Mouse (Mus musculus) kidney, postnatal 0 days (tissue): ENCODE data around the gene Tmbim1. TPM values are rescaled to one million over a fixed set of nuclear protein-coding genes. Genes with fewer than 3 reads are reported as not detected.

ENCODE experiments used
- ATAC-seq: fragments of 200-750 bp; cut with Nextera tagmentation; replicated peaks from 2 replicates; pipeline ENCODE4 v1.8.0; 2017; ENCODE audit warnings: low read depth, moderate number of reproducible peaks, moderate TSS enrichment, moderate library complexity; ENCODE audit not compliant: low FRiP score
- DNase-seq: peaks from one replicate; pipeline ENCODE4 v3.0.0-alpha.2; 2016; ENCODE audit warnings: low spot score
- H3K27ac ChIP-seq: fragments of 300-500 bp; sonication (generic); 2 replicates; pipeline ENCODE4 v1.5.1; 2014; ENCODE audit warnings: mild to moderate bottlenecking
- H3K27me3 ChIP-seq: fragments of 300-500 bp; sonication (generic); 2 replicates; pipeline ENCODE4 v1.6.1; 2014; ENCODE audit warnings: low read length, mixed read lengths; ENCODE audit not compliant: insufficient read depth
- H3K36me3 ChIP-seq: fragments of 300-500 bp; sonication (generic); 2 replicates; pipeline ENCODE4 v1.6.1; 2014; ENCODE audit warnings: low read length, mixed read lengths; ENCODE audit not compliant: insufficient read depth
- H3K4me1 ChIP-seq: fragments of 300-500 bp; sonication (generic); replicated peaks from 2 replicates; pipeline ENCODE4 v1.6.1; 2014; ENCODE audit warnings: antibody characterized with exemption, low read length, mixed read lengths; ENCODE audit not compliant: insufficient read depth
- H3K4me2 ChIP-seq: fragments of 300-500 bp; sonication (generic); 2 replicates; pipeline ENCODE4 v1.6.1; 2014; ENCODE audit warnings: mild to moderate bottlenecking, low read length, moderate library complexity, mixed read lengths
- H3K4me3 ChIP-seq: fragments of 300-500 bp; sonication (generic); replicated peaks from 2 replicates; pipeline ENCODE4 v1.5.1; 2014; ENCODE audit warnings: low read depth, low read length
- H3K9ac ChIP-seq: fragments of 300-500 bp; sonication (generic); 2 replicates; pipeline ENCODE4 v1.6.1; 2014; ENCODE audit warnings: low read depth, low read length
- H3K9me3 ChIP-seq: fragments of 300-500 bp; sonication (generic); replicated peaks from 2 replicates; pipeline ENCODE4 v1.6.1; 2016; ENCODE audit warnings: low read length, inconsistent platforms, mixed read lengths
- CTCF ChIP-seq: IDR thresholded peaks from 2 replicates; pipeline ENCODE4 v1.5.1; 2016; ENCODE audit warnings: antibody characterized with exemption, low read depth, mild to moderate bottlenecking, moderate library complexity
- WGBS: fragments of 180-500 bp; shearing (Covaris S2); extraction: QIAGEN DNeasy Blood & Tissue Kit; methylation state at CpG from one replicate; pipeline ENCODE4 v1.1.7; 2014; 5-methylcytosine and 5-hydroxymethylcytosine counted together
- polyA plus RNA-seq: library from polyadenylated mRNA; unstranded; fragments of >200 nt; fragmentation: Nextera tagmentation; extraction: Ambion mirVana; gene quantifications from 2 replicates; pipeline ENCODE4 v1.2.1, GENCODE M21; 2015

Gene Tmbim1
- polyA plus RNA-seq, 1 experiment from 2014 or later = 27.8 TPM

DNA sequence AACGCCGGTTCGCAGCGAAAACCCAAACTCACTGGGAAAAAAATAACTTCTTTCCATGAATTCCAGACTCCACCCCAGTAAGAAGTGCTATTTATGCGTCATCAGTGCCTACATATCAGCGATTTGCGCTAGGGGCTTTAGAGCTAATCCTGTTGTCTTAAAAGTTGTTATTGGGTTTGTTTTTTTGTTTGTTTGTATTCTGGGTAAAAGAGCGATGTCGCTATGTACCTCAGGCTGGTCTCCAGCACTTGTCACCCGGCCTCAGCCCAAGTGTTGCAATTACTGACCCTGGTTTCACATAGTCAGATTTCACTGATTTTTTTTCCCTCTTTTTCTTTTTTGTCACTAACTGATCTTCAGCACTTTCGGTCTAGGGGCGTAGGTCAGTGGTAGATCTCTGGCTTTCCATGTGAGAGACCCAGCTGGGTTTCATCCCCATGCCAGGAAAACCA is 1.1 kb downstream of the Tmbim1 start:
- DNase-seq (no peak), ATAC-seq (no peak)
- H3K9ac ChIP-seq = peak overlapping the region; percentile 88
- TF ChIP-seq CTCF = no peak
- H3K4me3 ChIP-seq = peak overlapping the region; percentile 68
- H3K27me3 ChIP-seq = no peaks in the 10 kb centered on the region
- no peaks in the 10 kb centered on the region for H3K36me3 ChIP-seq
- peaks cover 21% of the 10 kb centered on the region for H3K4me1 ChIP-seq
- H3K9me3 ChIP-seq = no peaks in the 10 kb centered on the region
- H3K4me2 ChIP-seq = peak overlapping the region; percentile 94
- peak overlapping the region; percentile 92 for H3K27ac ChIP-seq
- WGBS = 5% methylated on average over 12 of the region's 12 CpGs

GRCm38 (mm10) chr1:74303509-74304338 is 1.7 kb downstream of the Tmbim1 start:
- no peaks in the 10 kb centered on the region for H3K36me3 ChIP-seq
- ATAC-seq (peak; percentile 87), DNase-seq (peak; percentile 86)
- no peaks in the 10 kb centered on the region for H3K27me3 ChIP-seq
- 0% methylated on average over 56 of the region's 56 CpGs for WGBS
- peaks cover 25% of the 10 kb centered on the region for H3K4me1 ChIP-seq
- peak overlapping the region; percentile 94 for H3K4me2 ChIP-seq
- H3K9ac ChIP-seq = peak overlapping the region; percentile 88
- no peaks in the 10 kb centered on the region for H3K9me3 ChIP-seq
- H3K27ac ChIP-seq = peak overlapping the region; percentile 92
- peak overlapping the region; percentile 68 for H3K4me3 ChIP-seq
- peak; percentile 30; the same call in 1 of the 2 replicates for TF ChIP-seq CTCF

- Histone ChIP-seq H3K9ac (no peak overlapping the region), H3K27ac (peak overlapping the region; percentile 20; the same call in 1 of the 2 replicates), H3K4me1 (peaks cover 29% of the 10 kb centered on the region), H3K9me3 (no peaks in the 10 kb centered on the region), H3K4me3 (peak overlapping the region; percentile 68; the same call in 1 of the 2 replicates), H3K27me3 (no peaks in the 10 kb centered on the region), H3K4me2 (peak overlapping the region; percentile 94), H3K36me3 (no peaks in the 10 kb centered on the region)
- no peak for ATAC-seq
- DNase-seq = no peak
- TF ChIP-seq CTCF = no peak
- WGBS = 56% methylated on average over 2 of the region's 2 CpGs
Measured at GRCm38 (mm10) chr1:74302835-74303234, 2.6 kb downstream of the Tmbim1 start.

DNA sequence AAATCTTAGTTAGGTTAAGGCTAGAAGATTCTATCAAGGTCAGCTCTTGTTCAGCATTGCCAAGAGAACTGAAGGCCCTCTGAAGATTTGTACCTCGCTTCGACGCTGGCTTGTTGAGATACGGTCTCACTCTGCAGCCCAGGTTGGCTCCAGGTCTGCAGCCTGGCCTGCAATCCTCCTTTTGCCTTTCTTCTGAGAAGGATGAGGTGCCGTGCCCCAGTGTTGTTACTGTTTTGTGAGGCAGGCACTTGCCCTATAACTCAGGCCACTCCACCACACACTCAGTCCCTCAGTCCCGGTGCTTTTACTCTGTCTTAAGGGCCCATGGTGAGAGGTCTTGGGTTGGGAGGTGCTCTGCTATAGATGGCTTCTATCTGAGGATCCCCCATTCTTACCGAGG is 3.2 kb downstream of the Tmbim1 start:
- 67% methylated on average over 7 of the region's 7 CpGs for WGBS
- ATAC-seq (no peak), DNase-seq (no peak)
- TF ChIP-seq CTCF = no peak
- Histone ChIP-seq H3K9ac (no peak overlapping the region), H3K27ac (no peak overlapping the region), H3K4me1 (peaks cover 35% of the 10 kb centered on the region), H3K9me3 (no peaks in the 10 kb centered on the region), H3K4me2 (peak overlapping the region; percentile 94; the same call in 1 of the 2 replicates), H3K4me3 (no peak overlapping the region), H3K27me3 (no peaks in the 10 kb centered on the region), H3K36me3 (no peaks in the 10 kb centered on the region)

GRCm38 (mm10) chr1:74300347-74301110 is 4.9 kb downstream of the Tmbim1 start:
- Histone ChIP-seq H3K27ac (no peak overlapping the region), H3K9ac (no peak overlapping the region), H3K36me3 (no peaks in the 10 kb centered on the region), H3K4me3 (no peak overlapping the region), H3K4me2 (no peak overlapping the region), H3K4me1 (peaks cover 52% of the 10 kb centered on the region), H3K27me3 (no peaks in the 10 kb centered on the region), H3K9me3 (no peaks in the 10 kb centered on the region)
- TF ChIP-seq CTCF = no peak
- no peak for DNase-seq
- no peak for ATAC-seq
- WGBS = 79% methylated on average over 6 of the region's 6 CpGs

DNA sequence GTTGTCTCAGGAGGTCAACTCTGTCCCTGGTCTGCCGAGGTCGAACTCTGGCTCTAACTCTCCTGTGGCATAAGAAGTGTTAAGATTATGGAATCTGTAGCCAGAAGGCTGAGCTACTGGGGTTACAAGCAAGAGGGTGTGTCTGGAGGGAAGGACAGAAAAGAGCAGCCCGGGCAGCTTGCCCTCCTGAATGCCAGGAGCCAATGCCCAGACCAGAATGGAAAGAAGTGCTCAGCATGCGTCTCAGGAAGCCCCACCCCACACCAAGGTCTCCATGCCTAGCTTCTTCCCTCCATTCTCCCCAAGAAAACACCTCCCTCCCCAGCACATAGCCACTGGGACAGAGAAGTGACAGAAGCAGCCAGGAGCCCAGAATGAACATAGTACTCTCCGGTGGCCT is 6.4 kb downstream of the Tmbim1 start:
- no peak for TF ChIP-seq CTCF
- ATAC-seq = no peak
- Histone ChIP-seq H3K4me3 (no peak overlapping the region), H3K27ac (0 out of 2 replicates have a peak overlapping the region, but pooled peaks have one; percentile 13), H3K4me2 (no peak overlapping the region), H3K36me3 (no peaks in the 10 kb centered on the region), H3K9ac (no peak overlapping the region), H3K9me3 (no peaks in the 10 kb centered on the region), H3K27me3 (no peaks in the 10 kb centered on the region), H3K4me1 (peaks cover 61% of the 10 kb centered on the region)
- DNase-seq = no peak
- 53% methylated on average over 5 of the region's 5 CpGs for WGBS
